Mouse (Mus musculus) heart, embryonic 11.5 days (tissue): ENCODE data around the gene Hdac11. TPM values are rescaled to one million over a fixed set of nuclear protein-coding genes. Genes with fewer than 3 reads are reported as not detected.

Experiments
- ATAC-seq: fragments of 200-750 bp; cut with Nextera tagmentation; replicated peaks from 2 replicates; pipeline ENCODE4 v1.8.0; 2017; ENCODE audit warnings: moderate library complexity; ENCODE audit not compliant: insufficient number of reproducible peaks, low FRiP score, low TSS enrichment
- H3K27ac ChIP-seq: fragments of 300-500 bp; sonication (generic); 2 replicates; pipeline ENCODE4 v1.5.1; 2014; ENCODE audit warnings: mild to moderate bottlenecking, low read depth, low read length
- H3K27me3 ChIP-seq: fragments of 300-500 bp; sonication (generic); 2 replicates; pipeline ENCODE4 v1.6.1; 2014; ENCODE audit warnings: mild to moderate bottlenecking, low read length, mixed read lengths; ENCODE audit not compliant: control insufficient read depth, insufficient read depth
- H3K36me3 ChIP-seq: fragments of 300-500 bp; sonication (generic); 2 replicates; pipeline ENCODE4 v1.6.1; 2014; ENCODE audit warnings: mild to moderate bottlenecking, low read length, moderate library complexity, mixed read lengths; ENCODE audit not compliant: control insufficient read depth, insufficient read depth
- H3K4me1 ChIP-seq: fragments of 300-500 bp; sonication (generic); 2 replicates; pipeline ENCODE4 v1.6.1; 2014; ENCODE audit warnings: low read length; ENCODE audit not compliant: control insufficient read depth, insufficient read depth
- H3K4me2 ChIP-seq: fragments of 300-500 bp; sonication (generic); 2 replicates; pipeline ENCODE4 v1.6.1; 2014; ENCODE audit warnings: mild to moderate bottlenecking, moderate library complexity
- H3K4me3 ChIP-seq: fragments of 300-500 bp; sonication (generic); 2 replicates; pipeline ENCODE4 v1.5.1; 2014; ENCODE audit warnings: low read depth, low read length
- H3K9ac ChIP-seq: fragments of 300-500 bp; sonication (generic); 2 replicates; pipeline ENCODE4 v1.6.1; 2014; ENCODE audit warnings: mild to moderate bottlenecking, low read depth, low read length, moderate library complexity
- H3K9me3 ChIP-seq: fragments of 300-500 bp; sonication (generic); replicated peaks from 2 replicates; pipeline ENCODE4 v1.6.1; 2016; ENCODE audit warnings: low read length; ENCODE audit not compliant: control insufficient read depth
- WGBS: fragments of 180-500 bp; shearing (Covaris S2); extraction: QIAGEN DNeasy Blood & Tissue Kit; methylation state at CpG from one replicate; pipeline ENCODE4 v1.1.7; 2014; ENCODE audit not compliant: insufficient replicate concordance; 5-methylcytosine and 5-hydroxymethylcytosine counted together
- polyA plus RNA-seq: library from polyadenylated mRNA; unstranded; fragments of >200 nt; fragmentation: Nextera tagmentation; extraction: Ambion mirVana; gene quantifications from 2 replicates; pipeline ENCODE4 v1.2.1, GENCODE M21; 2014

Gene Hdac11
- polyA plus RNA-seq, 1 experiment from 2014 or later = 7.9 TPM

DNA sequence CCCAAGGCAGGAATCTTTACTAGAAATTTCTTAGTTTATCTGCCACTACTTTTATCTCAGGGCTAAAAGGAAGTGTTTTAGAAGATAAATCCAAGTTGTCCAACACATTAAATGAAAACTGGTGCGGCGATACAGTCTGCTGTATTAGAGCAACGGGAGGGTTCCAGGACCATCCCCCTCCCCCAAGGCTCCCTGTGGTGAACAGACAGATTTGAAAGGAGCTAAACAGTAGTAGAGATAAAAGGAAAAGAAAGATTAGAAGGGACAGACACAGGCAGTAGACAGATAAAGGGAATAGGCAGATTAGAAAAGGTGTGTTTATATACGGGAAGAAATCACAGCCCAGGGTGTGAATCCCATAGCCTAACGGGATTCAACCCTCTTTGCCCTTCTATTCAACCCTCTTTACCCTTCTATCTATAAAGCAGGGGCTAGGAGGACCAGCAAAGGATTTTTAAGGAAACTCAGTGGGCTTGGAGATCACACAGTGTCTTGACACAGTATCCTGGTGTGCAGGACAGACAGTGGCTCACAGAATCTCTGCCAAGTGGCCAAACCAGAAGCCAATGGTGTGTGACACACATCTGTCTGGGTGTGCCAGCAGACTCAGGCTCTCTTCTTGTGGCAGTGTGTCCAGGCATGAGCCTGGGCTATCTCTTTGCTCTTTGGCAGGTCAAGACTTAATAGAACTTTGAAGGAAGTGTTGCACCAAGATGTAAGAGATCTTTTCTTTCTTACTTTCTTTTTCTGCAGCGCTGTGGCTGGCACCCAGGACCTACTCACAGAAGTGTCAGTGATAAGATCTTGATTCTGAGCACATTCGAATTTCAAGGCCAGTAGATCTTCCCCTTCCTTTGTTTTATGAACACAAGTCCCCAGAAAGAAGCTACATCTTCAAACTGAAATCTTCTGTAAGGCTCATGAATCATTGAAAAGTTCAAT, 31.9 kb upstream of the Hdac11 start:
- no peak for ATAC-seq
- 27% methylated on average over 7 of the region's 7 CpGs for WGBS
- Histone ChIP-seq H3K9ac (no peak overlapping the region), H3K4me2 (no peak overlapping the region), H3K4me1 (peaks cover 9% of the 10 kb centered on the region), H3K36me3 (no peaks in the 10 kb centered on the region), H3K27ac (no peak overlapping the region), H3K4me3 (no peak overlapping the region), H3K9me3 (no peaks in the 10 kb centered on the region), H3K27me3 (no peaks in the 10 kb centered on the region; the same call in 1 of the 2 replicates)

DNA sequence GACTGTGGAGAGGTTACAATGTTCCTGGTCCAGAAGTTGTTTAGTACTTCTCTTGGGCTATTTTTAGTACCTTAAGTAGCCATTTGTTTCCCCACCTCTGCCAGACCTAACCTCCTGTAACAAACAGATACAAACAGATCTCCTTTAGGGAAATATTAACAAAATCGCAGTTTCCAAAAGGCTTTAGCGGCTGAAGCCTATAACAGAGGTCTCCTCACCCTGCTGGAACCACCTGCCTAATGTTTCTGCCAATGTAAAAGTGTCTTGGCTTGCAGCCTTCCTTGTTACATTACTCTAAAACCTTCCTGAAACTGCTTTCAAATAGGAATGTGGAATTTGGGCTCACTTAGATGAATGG, 31.3 kb upstream of the Hdac11 start:
- H3K4me1 ChIP-seq = peaks cover 9% of the 10 kb centered on the region
- no peak for ATAC-seq
- no peak overlapping the region for H3K27ac ChIP-seq
- no peak overlapping the region for H3K4me3 ChIP-seq
- H3K36me3 ChIP-seq = no peaks in the 10 kb centered on the region
- no peaks in the 10 kb centered on the region for H3K9me3 ChIP-seq
- H3K27me3 ChIP-seq = no peaks in the 10 kb centered on the region; the same call in 1 of the 2 replicates
- no peak overlapping the region for H3K4me2 ChIP-seq
- WGBS = 65% methylated on average over 2 of the region's 2 CpGs
- H3K9ac ChIP-seq = no peak overlapping the region

- peaks cover 4% of the 10 kb centered on the region; the same call in 1 of the 2 replicates for H3K27me3 ChIP-seq
- no peak overlapping the region for H3K4me2 ChIP-seq
- no peak overlapping the region for H3K27ac ChIP-seq
- H3K9me3 ChIP-seq = no peaks in the 10 kb centered on the region
- no peaks in the 10 kb centered on the region for H3K36me3 ChIP-seq
- ATAC-seq = no peak
- no peak overlapping the region for H3K4me3 ChIP-seq
- peaks cover 12% of the 10 kb centered on the region for H3K4me1 ChIP-seq
- WGBS = 52% methylated on average over 4 of the region's 4 CpGs
- H3K9ac ChIP-seq = no peak overlapping the region
Observed at GRCm38 (mm10) chr6:91128996-91129395, 27.5 kb upstream of the Hdac11 start.

DNA sequence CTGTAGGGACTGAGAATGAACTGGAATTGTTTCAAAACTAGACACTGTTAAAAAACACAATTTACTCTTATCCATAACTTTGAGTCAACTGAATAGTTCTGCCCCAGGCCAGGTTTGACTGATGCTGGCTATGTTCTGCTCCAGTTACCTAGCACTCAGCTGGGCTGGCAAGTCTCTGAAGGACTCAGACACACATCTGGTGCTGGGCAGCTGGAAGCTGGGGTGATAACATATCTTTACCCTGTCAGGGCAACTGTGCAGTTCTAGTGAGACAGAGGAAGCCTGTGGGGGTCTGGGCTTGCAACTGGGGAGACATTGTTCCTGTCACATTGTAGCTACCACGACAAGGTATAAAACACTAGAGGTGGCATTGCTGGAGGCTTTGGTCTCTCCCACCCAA, 25.6 kb upstream of the Hdac11 start:
- Histone ChIP-seq H3K4me1 (peaks cover 3% of the 10 kb centered on the region; the same call in 1 of the 2 replicates), H3K4me3 (no peak overlapping the region), H3K27ac (no peak overlapping the region), H3K9ac (no peak overlapping the region), H3K36me3 (no peaks in the 10 kb centered on the region), H3K27me3 (peaks cover 4% of the 10 kb centered on the region; the same call in 1 of the 2 replicates), H3K4me2 (no peak overlapping the region), H3K9me3 (no peaks in the 10 kb centered on the region)
- ATAC-seq = no peak
- 19% methylated on average over 1 of the region's 1 CpGs for WGBS

DNA sequence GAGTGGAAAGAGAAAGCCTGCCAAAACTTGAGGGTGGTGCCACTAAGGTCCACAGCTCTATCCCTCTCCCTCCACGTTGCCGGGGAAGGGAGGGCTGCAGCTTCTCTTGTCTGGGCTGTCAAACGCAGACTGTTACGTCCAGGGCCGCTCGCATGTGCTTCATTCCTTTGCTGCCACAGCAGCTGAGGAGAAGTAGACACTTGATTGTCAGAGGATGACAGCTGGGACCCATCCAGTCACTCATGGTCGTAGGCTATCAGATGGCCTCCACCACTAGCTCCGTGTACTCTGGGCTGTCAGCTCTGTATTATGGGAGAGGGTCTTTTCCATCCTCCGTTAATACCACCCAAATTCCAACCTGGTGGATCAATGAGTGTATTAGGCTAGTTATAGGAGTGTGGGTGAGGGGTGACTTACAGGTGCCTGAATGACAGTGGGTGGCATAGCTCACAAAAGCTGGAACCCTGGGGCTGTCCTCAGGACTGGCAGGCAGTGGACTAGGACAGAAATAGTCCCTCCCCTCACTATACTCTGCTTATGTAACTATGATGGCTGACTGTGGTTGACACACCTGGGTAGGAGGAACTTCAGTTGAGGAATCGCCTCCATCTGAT, 19.0 kb upstream of the Hdac11 start:
- Histone ChIP-seq H3K9ac (no peak overlapping the region), H3K4me2 (no peak overlapping the region), H3K27ac (no peak overlapping the region), H3K9me3 (no peaks in the 10 kb centered on the region), H3K4me3 (no peak overlapping the region), H3K27me3 (peaks cover 5% of the 10 kb centered on the region; the same call in 1 of the 2 replicates), H3K4me1 (0 out of 2 replicates have a peak, but pooled peaks cover 3% of the 10 kb centered on the region), H3K36me3 (no peaks in the 10 kb centered on the region)
- no peak for ATAC-seq
- WGBS = 52% methylated on average over 10 of the region's 10 CpGs

GRCm38 (mm10) chr6:91139846-91140245, 16.6 kb upstream of the Hdac11 start:
- Histone ChIP-seq H3K9ac (no peak overlapping the region), H3K4me2 (no peak overlapping the region), H3K9me3 (no peaks in the 10 kb centered on the region), H3K4me1 (no peaks in the 10 kb centered on the region), H3K36me3 (no peaks in the 10 kb centered on the region), H3K4me3 (no peak overlapping the region), H3K27me3 (0 out of 2 replicates have a peak, but pooled peaks cover 5% of the 10 kb centered on the region), H3K27ac (no peak overlapping the region)
- 29% methylated on average over 4 of the region's 4 CpGs for WGBS
- 0 out of 2 replicates have a peak, but pooled peaks have one; percentile 25 for ATAC-seq

GRCm38 (mm10) chr6:91145056-91145455, 11.4 kb upstream of the Hdac11 start:
- no peak for ATAC-seq
- Histone ChIP-seq H3K27ac (no peak overlapping the region), H3K4me2 (no peak overlapping the region), H3K4me1 (no peaks in the 10 kb centered on the region), H3K36me3 (no peaks in the 10 kb centered on the region), H3K4me3 (no peak overlapping the region), H3K9ac (no peak overlapping the region), H3K9me3 (no peaks in the 10 kb centered on the region), H3K27me3 (no peaks in the 10 kb centered on the region)
- WGBS = 75% methylated on average over 3 of the region's 3 CpGs

- H3K9ac ChIP-seq = no peak overlapping the region
- no peaks in the 10 kb centered on the region for H3K9me3 ChIP-seq
- no peak overlapping the region for H3K27ac ChIP-seq
- ATAC-seq = no peak
- H3K4me3 ChIP-seq = no peak overlapping the region
- WGBS = 75% methylated on average over 5 of the region's 5 CpGs
- no peaks in the 10 kb centered on the region for H3K4me1 ChIP-seq
- H3K36me3 ChIP-seq = no peaks in the 10 kb centered on the region
- no peaks in the 10 kb centered on the region for H3K27me3 ChIP-seq
- H3K4me2 ChIP-seq = no peak overlapping the region
Observed at GRCm38 (mm10) chr6:91145572-91145971, 10.9 kb upstream of the Hdac11 start.
